In genomic region chr9:14907816-14908415, GRCm38 (mm10) we compare ENCODE assay signal across 17 mouse cellular contexts. TPM values are rescaled to one million over a fixed set of nuclear protein-coding genes. Genes with fewer than 3 reads are reported as not detected.
DNase-seq lines count a peak whose midpoint lies in the region; ATAC-seq and TF ChIP-seq lines count a peak whose summit lies in the region.
"Had no signal": no experiment of that assay in that cellular context is flagged by ENCODE, and none has a peak within 500 bp of the region (broad histone marks: within the 10 kb centered on the region; RNA-seq: fewer than 3 reads in every experiment).

No protein-coding gene starts in this region.

- no peaks in the 10 kb centered on the region for H3K9me3 ChIP-seq in heart, postnatal 0 days (replicated peaks; ENCODE audit: control insufficient read depth, low read length)
- no peaks in the 10 kb centered on the region for H3K9me3 ChIP-seq in stomach, embryonic 14.5 days (ENCODE audit: control insufficient read depth, low read depth, low read length)
- no peaks in the 10 kb centered on the region for H3K9me3 ChIP-seq in stomach, postnatal 0 days (ENCODE audit: control insufficient read depth, low read length)
- H3K9me3 ChIP-seq in embryonic facial prominence, embryonic 10.5 days, result no peaks in the 10 kb centered on the region
- H3K9me3 ChIP-seq: embryonic facial prominence, embryonic 15.5 days; forebrain, embryonic 13.5 days; hindbrain, embryonic 12.5 days; limb, embryonic 10.5 days had no signal

- peaks cover 12% of the 10 kb centered on the region for H3K4me1 ChIP-seq in heart, postnatal 0 days (ENCODE audit: control insufficient read depth, insufficient read depth)
- peaks cover 21% of the 10 kb centered on the region for H3K4me1 ChIP-seq in stomach, embryonic 14.5 days (ENCODE audit: control insufficient read depth, insufficient read depth, low read length)
- H3K4me1 ChIP-seq in stomach, postnatal 0 days (replicated peaks; ENCODE audit: control insufficient read depth, insufficient read depth), result no peaks in the 10 kb centered on the region
- peaks cover 41% of the 10 kb centered on the region for H3K4me1 ChIP-seq in embryonic facial prominence, embryonic 10.5 days

- no peak overlapping the region for H3K9ac ChIP-seq in heart, postnatal 0 days (replicated peaks; ENCODE audit: low read depth, low read length)
- no peak overlapping the region for H3K9ac ChIP-seq in stomach, embryonic 14.5 days (replicated peaks; ENCODE audit: low read depth, low read length)
- H3K9ac ChIP-seq in stomach, postnatal 0 days (ENCODE audit: low read length), result no peak overlapping the region
- H3K9ac ChIP-seq: embryonic facial prominence, embryonic 15.5 days; forebrain, embryonic 13.5 days; hindbrain, embryonic 12.5 days; liver, embryonic 14.5 days had no signal

- intact Hi-C loops in heart, postnatal 14 days (cut with DNase I), result no loop called here

- no peak overlapping the region for H3K4me2 ChIP-seq in heart, postnatal 0 days (ENCODE audit: low read depth, low read length)
- H3K4me2 ChIP-seq in stomach, embryonic 14.5 days (replicated peaks; ENCODE audit: low read depth, low read length), result no peak overlapping the region
- H3K4me2 ChIP-seq in stomach, postnatal 0 days (replicated peaks; ENCODE audit: low read depth), result no peak overlapping the region
- H3K4me2 ChIP-seq: embryonic facial prominence, embryonic 15.5 days; forebrain, embryonic 13.5 days; hindbrain, embryonic 12.5 days had no signal

- DNase-seq in heart, postnatal 0 days (ENCODE audit: low spot score), result no peak
- no peak for DNase-seq in heart, postnatal 14 days
- DNase-seq in stomach, postnatal 0 days (ENCODE audit: low spot score), result no peak
- DNase-seq in embryonic facial prominence, embryonic 10.5 days (ENCODE audit: low spot score), result no peak
- peak; percentile 28 for DNase-seq in thymus, postnatal 4 days
- no peak for DNase-seq in kidney, postnatal 25 days
- DNase-seq: adrenal gland, postnatal 10 days; cerebellum, postnatal 25 days; gastrocnemius, postnatal 25 days; kidney, adult 18-20 months had no signal

- H3K27me3 ChIP-seq in heart, postnatal 0 days (ENCODE audit: control insufficient read depth, insufficient read depth, low read length), result 0 out of 2 replicates have a peak, but pooled peaks cover 4% of the 10 kb centered on the region
- no peaks in the 10 kb centered on the region for H3K27me3 ChIP-seq in stomach, embryonic 14.5 days (ENCODE audit: control insufficient read depth, insufficient read depth, low read length)
- no peaks in the 10 kb centered on the region for H3K27me3 ChIP-seq in stomach, postnatal 0 days (ENCODE audit: control insufficient read depth, insufficient read depth, low read length)
- no peaks in the 10 kb centered on the region for H3K27me3 ChIP-seq in embryonic facial prominence, embryonic 10.5 days (replicated peaks; ENCODE audit: low read depth, poor library complexity, severe bottlenecking)
- H3K27me3 ChIP-seq: embryonic facial prominence, embryonic 15.5 days; forebrain, embryonic 13.5 days had no signal

- no peak overlapping the region for H3K4me3 ChIP-seq in heart, postnatal 0 days (ENCODE audit: low read depth, low read length)
- no peak overlapping the region for H3K4me3 ChIP-seq in stomach, embryonic 14.5 days (ENCODE audit: low read depth, low read length)
- no peak overlapping the region for H3K4me3 ChIP-seq in stomach, postnatal 0 days (ENCODE audit: low read depth, low read length)
- no peak overlapping the region for H3K4me3 ChIP-seq in embryonic facial prominence, embryonic 10.5 days
- H3K4me3 ChIP-seq: embryonic facial prominence, embryonic 15.5 days; forebrain, embryonic 13.5 days; hindbrain, embryonic 12.5 days; limb, embryonic 10.5 days had no signal

- ATAC-seq in heart, postnatal 0 days (ENCODE audit: insufficient read depth, low read depth), result peak; percentile 39; the same call in 1 of the 2 replicates
- 0 out of 2 replicates have a peak, but pooled peaks have one; percentile 34 for ATAC-seq in stomach, embryonic 14.5 days (ENCODE audit: insufficient number of reproducible peaks, insufficient read depth, low FRiP score, low read depth)
- ATAC-seq in stomach, postnatal 0 days (ENCODE audit: low FRiP score, low TSS enrichment), result no peak
- ATAC-seq: forebrain, embryonic 13.5 days had no signal

- 32% methylated on average over 7 of the region's 7 CpGs for WGBS in heart, postnatal 0 days
- 46% methylated on average over 7 of the region's 7 CpGs for WGBS in stomach, embryonic 14.5 days
- WGBS in stomach, postnatal 0 days, result 61% methylated on average over 7 of the region's 7 CpGs
- WGBS in embryonic facial prominence, embryonic 10.5 days, result 65% methylated on average over 7 of the region's 7 CpGs

- no peak for TF ChIP-seq EP300 in heart, postnatal 0 days (IDR thresholded peaks at IDR 0.05; ENCODE audit: low read depth)
- no peak for TF ChIP-seq EP300 in stomach, postnatal 0 days (optimal IDR thresholded peaks at IDR 0.05)

- no peak for TF ChIP-seq CTCF in heart, postnatal 0 days (IDR thresholded peaks at IDR 0.05; ENCODE audit: low read depth)
- TF ChIP-seq CTCF in stomach, postnatal 0 days (IDR thresholded peaks at IDR 0.05; ENCODE audit: low read depth), result no peak

- no peak overlapping the region for H3K27ac ChIP-seq in heart, postnatal 0 days (ENCODE audit: low read depth)
- no peak overlapping the region for H3K27ac ChIP-seq in stomach, embryonic 14.5 days (ENCODE audit: low read length)
- H3K27ac ChIP-seq in stomach, postnatal 0 days (replicated peaks), result no peak overlapping the region
- peak overlapping the region; percentile 21; the same call in 1 of the 2 replicates for H3K27ac ChIP-seq in embryonic facial prominence, embryonic 10.5 days (replicated peaks)
- H3K27ac ChIP-seq: embryonic facial prominence, embryonic 15.5 days; forebrain, embryonic 13.5 days; hindbrain, embryonic 12.5 days; limb, embryonic 10.5 days; liver, embryonic 14.5 days had no signal

- H3K36me3 ChIP-seq in heart, postnatal 0 days (replicated peaks; ENCODE audit: control insufficient read depth, insufficient read depth, low read length), result no peaks in the 10 kb centered on the region
- no peaks in the 10 kb centered on the region for H3K36me3 ChIP-seq in stomach, embryonic 14.5 days (ENCODE audit: control insufficient read depth, insufficient read depth, low read length)
- H3K36me3 ChIP-seq in stomach, postnatal 0 days (ENCODE audit: control insufficient read depth, insufficient read depth, low read length), result no peaks in the 10 kb centered on the region
- H3K36me3 ChIP-seq in embryonic facial prominence, embryonic 10.5 days (replicated peaks), result no peaks in the 10 kb centered on the region
- H3K36me3 ChIP-seq: embryonic facial prominence, embryonic 15.5 days; hindbrain, embryonic 12.5 days; limb, embryonic 10.5 days had no signal

RNA-seq across cellular contexts. Expression of gene Izumo1r, which starts 4.2 kb away (rescaled TPM):
- 2.0 TPM in 1 of 2 replicates, not detected in the other for total RNA-seq in heart, postnatal 0 days (2014; rRNA removed; ENCODE audit: low replicate concordance)
- polyA plus RNA-seq in heart, postnatal 0 days (2015; fragmentation: Nextera tagmentation; extraction: Ambion mirVana), result not detected in 2 replicates
- total RNA-seq in heart, postnatal 14 days (2021), result under 1 TPM in 1 of 2 experiments, not detected in 1; 0.39 TPM
- polyA plus RNA-seq in stomach, embryonic 14.5 days (2014; fragmentation: Nextera tagmentation; extraction: Ambion mirVana), result not detected in 2 replicates
- polyA plus RNA-seq in stomach, postnatal 0 days (2015; fragmentation: Nextera tagmentation; extraction: Ambion mirVana), result 0.10 TPM in 1 of 2 replicates, not detected in the other
- 0.15 TPM in 1 of 2 replicates, not detected in the other for polyA plus RNA-seq in embryonic facial prominence, embryonic 10.5 days (2016; fragmentation: Nextera tagmentation; extraction: Ambion mirVana)
- total RNA-seq: gastrocnemius, postnatal 25 days; megakaryocyte progenitor cell, adult 5-6 weeks had no signal
- polyA plus RNA-seq: forebrain, embryonic 13.5 days; hindbrain, embryonic 12.5 days; limb, embryonic 10.5 days; liver, embryonic 14.5 days had no signal

RNA-seq across cellular contexts. Expression of gene Gpr83, which starts 47.9 kb away (rescaled TPM):
- total RNA-seq in heart, postnatal 0 days (2014; rRNA removed; ENCODE audit: low replicate concordance), result 0.15 TPM in 1 of 2 replicates, not detected in the other
- 0.04 TPM in 1 of 2 replicates, not detected in the other for polyA plus RNA-seq in heart, postnatal 0 days (2015; fragmentation: Nextera tagmentation; extraction: Ambion mirVana)
- under 1 TPM in 1 of 2 experiments, not detected in 1; 0.07 TPM for total RNA-seq in heart, postnatal 14 days (2021)
- 0.52 and 0.59 TPM in 2 replicates for polyA plus RNA-seq in stomach, embryonic 14.5 days (2014; fragmentation: Nextera tagmentation; extraction: Ambion mirVana)
- polyA plus RNA-seq in stomach, postnatal 0 days (2015; fragmentation: Nextera tagmentation; extraction: Ambion mirVana), result 0.28 and 0.39 TPM in 2 replicates
- polyA plus RNA-seq in embryonic facial prominence, embryonic 10.5 days (2016; fragmentation: Nextera tagmentation; extraction: Ambion mirVana), result 0.23 and 0.32 TPM in 2 replicates
- total RNA-seq: gastrocnemius, postnatal 25 days; megakaryocyte progenitor cell, adult 5-6 weeks had no signal
- polyA plus RNA-seq: liver, embryonic 14.5 days had no signal
